Mouse (Mus musculus) thymus, postnatal 36 days (tissue): Measurements from ENCODE around the gene Fndc3b.

ENCODE experiments used
- DNase-seq, 2 experiments: peaks; one replicate each; pipeline ENCODE4 v3.0.0; 2022; ENCODE audit warnings: mixed read lengths in 2 of 2

Fndc3b gene

DNA sequence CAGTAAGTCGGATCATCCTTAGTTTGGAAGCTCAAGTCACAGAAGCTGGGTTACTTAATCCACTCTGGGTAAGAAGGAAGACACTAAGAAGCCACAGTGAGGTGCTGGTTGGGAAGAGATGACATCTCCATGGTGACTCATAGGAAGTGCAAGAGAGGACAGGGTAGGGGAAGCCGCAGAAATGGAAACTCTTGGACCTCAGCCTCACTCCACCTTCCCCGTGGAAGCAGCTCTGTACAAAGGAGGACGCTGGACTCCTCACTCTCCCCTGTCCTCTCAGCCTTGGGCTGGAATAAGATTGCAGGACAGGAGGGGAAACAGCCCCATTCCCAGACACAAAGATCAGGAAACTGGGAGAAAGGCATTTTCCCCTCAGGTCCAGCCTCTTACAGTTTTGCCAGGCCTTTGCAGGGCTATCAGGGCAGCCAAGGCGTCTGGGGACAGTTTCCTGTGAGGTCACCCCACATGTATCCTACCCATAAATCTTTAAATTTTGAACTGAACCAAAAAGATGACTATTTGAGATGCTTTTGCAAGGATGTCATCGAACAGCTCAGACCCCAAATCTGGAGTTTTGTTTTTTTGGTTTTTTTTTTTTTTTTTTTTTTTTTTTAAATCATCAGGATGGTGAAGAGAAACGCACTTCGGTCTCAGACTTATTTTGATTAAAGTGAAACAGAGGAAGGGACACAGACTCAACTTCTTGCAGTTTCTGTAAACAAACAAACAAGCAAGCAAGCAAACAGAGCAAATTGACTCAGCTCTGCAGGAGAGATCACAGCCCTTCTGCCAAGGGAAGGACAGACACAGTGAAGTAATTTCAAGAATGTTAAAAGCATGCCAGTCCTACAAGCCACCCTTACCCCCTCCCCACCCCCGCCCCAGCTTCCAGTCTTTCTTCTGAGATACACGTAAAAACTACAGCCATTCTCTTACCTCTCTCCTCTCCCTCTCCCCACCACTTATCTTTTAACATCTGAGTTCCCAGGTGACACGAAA lies 126.2 kb downstream of the Fndc3b start:
- no peak for DNase-seq

DNA sequence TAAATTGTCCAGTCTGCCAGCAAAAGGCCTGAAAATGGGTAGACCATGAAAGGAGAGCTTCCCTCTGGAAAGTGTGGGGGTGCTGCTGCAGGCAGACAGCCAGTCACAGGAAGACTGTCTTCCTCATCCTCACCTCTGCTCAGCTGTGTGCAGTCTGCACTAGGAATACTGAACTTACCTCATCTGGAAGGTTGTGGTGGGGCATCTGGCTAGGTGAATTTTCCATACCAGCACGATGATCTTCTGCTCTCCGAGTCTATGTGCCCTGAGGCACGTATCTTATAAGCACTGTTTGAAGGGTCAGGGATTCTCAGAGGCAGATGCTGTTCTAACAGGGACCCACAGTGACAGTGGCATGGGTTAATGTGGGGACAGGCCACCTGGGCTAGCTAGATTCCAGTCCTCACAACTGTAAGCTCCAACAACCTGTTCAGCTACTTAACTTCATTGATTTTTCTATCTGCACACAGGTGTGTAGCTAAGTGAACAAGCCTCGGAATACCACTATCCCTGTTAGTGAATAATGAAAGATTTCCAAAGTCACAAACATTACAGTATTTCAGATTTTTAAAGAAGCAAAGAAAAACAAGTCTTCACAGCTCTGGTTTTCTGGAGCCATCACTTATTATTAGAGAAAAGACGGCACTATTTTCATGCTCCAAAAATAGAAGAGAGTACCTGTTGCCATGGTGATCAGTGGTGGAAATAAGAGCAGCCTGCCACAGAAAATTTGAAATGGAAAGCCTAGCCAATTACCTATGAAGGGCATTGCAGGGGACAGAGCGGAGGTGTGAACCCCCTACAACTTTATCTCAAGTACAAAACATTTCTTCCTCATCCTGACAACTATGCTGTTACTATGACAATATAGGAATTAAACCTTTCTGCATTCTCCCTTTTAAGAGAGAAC lies 128.9 kb downstream of the Fndc3b start:
- DNase-seq = no peak

DNA sequence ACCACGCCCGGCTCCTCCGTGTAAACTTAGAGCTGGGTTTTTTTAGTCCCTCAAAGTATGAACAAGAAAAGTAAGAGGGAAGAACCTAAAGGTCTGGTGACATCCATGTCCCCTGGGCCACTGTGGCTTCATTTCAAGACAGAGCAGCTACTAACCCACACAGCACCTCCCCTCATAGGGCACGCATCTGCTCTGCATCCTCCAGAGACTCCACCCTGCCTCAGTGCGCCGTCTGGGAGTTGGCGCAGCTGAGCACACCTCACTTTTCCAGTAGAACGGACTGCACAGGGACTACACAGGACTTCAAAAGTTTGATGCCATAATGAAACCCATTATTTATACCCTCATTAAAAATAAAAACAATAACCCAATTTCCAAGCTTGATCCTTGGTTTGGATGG lies 130.2 kb downstream of the Fndc3b start:
- DNase-seq = no peak

DNA sequence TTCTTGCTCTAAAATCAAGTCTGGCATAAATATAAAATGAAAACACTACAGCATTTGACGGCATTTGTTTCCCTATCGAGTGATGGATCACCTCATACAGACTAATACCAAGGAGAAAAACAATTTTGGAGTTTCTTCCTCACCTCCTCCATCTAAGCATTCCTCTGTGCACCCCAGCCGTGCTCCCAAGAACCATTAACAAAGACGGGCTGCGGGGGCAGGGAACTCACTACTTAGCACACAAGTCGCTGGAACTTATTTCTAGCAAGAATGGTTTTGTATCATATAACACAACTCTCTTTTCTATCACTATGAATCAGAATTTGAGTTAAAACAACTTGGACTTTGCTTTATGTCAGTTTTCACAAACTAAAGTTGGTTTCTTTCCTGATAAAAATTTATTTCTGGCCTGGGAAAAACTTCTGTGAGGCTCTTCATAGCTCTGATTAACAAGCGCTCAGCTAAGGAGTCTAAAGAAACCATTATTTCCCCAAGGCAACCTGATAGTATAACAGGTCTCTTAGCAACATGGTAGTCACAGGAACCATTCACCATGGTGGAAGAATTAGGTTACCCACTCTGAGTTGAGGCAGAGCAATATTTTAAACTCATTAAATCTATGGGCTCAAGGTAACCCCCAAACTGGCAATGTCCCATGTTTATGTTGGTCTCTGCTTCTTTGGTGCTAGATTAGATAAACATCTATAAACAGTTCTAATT lies 131.1 kb downstream of the Fndc3b start:
- DNase-seq = no peak

DNA sequence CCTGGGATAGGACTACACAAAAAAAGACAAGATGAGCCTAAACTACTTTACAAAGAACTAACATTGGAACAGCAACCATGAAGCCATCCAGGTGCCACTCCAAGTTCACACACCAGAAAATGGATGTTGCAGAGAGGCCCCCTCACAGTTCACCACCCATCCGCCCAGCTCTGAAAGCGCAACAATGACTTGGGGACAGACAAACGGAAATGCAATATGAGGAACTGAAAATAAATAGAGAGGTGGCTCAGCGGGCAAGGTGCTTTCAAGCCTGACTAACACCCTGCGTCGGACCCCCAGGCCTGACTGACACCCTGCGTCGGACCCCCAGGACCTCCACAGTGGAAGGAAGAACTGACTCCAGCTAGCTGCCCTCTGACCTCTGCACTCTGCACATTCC lies 131.9 kb downstream of the Fndc3b start:
- no peak for DNase-seq

DNA sequence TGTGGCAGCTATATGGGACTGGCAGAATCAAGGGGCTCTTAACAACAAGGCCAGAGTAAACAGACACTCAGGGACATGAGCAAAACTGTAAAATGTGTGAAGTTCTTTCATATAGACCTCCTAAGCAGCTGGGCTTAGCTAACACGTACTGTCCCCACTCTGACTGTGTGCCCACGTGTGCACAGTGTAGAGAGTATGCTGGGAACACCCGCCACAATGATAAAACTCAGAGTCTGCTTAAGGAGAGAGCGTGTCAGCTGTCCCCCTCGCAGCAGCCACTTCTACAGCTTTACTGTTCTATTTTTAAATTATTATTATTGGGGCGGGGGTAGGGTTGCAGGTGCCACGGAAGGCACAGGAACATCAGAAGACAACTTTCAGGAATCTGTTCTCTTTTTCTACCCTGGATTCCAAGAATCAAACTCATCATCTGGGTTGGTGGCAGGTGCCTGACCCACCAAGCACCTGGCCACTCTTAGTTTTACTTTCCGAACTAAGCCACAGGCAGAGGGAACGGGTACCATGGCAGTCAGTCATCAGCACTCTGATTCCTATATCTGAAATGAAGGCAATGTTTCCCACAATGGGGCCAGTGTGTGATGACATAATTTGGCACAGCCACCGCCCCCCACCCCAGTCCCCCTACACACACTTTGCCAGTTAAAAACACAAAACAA lies 133.6 kb downstream of the Fndc3b start:
- DNase-seq = no peak

DNA sequence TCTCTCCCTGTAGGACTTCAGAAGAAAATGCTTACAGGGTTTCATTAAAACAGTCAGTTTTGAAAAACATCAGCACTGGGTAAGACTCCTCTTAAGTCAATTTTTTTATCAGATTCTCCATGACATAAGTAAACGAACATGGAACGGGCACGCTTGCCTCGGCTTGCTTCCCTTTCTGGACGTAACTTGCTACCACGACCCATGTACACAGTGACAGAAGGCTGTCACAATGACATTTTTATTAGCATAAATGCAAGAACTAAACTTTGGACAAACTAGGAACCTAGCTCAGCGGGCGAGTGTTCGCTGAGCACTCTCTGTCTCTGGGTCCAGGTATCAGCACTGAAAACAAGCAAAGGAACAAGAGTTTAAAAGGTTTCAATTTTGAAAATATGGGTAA lies 136.9 kb downstream of the Fndc3b start:
- no peak for DNase-seq

DNA sequence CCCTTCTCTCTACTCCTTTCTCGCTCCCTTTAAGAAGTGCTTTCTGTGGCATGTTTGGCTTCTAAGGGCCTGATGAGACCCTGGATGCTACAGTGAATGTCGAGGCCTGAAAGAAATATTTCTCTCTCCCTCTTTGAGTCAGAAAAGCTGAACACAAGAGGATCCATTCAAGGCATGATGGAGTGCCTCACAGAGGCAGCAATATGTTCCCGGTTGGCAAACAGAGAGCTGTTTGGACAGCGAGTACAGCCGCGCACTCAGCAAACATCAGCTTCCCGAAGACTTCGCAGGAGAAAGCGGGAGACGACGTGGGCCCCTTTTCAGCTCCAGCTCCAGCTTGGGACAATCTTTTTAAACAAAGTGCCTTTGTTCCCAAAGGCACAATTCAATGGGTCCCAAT lies 137.6 kb downstream of the Fndc3b start:
- no peak for DNase-seq

DNA sequence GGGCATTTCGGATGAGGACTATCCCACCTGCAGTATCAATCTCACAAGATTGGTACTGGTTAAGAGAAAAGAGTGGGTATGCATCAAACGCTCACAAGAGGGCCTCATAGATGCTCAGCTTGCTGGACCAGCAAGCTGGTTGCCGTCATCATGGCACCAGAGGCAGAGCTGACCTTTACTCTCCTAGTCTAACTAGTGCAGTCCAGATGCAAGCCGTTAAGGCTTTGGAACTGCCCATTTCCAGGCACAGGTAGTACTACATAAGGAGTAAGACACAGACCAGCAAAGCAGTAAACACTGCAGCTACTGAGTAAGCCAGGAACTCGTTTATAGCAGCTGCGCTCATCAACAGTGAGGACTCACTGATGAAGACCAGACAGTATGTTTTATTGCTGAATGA lies 138.8 kb downstream of the Fndc3b start:
- no peak for DNase-seq

DNA sequence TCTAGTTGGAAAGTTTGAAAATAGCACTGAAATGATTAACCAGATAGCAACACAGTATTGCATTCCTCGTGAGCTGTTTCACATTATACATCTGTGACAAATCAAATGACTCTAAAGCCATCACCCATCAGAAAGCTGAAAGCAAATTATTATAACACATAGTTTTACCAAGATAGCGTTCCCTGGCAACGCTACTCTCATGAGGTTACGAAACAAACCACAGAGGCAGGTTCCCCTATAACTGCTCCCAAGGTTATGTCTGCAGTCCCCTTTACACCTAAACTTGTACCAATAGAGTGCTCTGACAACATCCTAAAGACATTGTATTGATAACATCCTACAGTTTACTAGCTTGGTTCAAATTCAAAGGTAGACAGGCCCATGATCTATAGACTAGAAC lies 145.8 kb downstream of the Fndc3b start:
- no peak for DNase-seq

DNA sequence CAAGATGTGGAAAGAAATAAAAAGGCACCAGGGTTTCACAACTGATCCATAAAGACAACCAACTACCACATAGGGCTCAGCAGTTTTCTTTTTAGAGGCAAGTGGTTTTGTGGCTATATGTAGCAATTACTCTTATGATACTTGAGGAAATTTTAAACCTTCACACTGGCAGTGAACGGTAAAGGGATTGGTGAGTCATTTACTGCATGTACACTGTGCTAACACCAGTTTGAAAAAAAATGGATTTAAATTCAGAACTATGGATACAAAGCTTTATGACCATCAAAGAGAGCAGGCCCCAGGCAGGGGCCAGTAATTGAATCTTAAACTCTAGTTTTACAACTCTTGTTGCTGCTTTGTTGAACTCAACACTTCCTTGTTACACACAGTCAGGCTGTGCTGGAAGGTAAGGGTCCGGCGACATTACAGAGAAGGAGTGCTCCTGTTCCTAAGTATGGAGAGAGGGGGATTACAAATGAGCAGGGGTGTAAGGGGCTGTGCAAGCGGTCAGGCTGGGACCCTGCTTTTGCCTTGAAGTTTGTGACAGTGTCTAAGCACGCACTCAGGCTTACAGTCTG lies 148.0 kb downstream of the Fndc3b start:
- no peak for DNase-seq

DNA sequence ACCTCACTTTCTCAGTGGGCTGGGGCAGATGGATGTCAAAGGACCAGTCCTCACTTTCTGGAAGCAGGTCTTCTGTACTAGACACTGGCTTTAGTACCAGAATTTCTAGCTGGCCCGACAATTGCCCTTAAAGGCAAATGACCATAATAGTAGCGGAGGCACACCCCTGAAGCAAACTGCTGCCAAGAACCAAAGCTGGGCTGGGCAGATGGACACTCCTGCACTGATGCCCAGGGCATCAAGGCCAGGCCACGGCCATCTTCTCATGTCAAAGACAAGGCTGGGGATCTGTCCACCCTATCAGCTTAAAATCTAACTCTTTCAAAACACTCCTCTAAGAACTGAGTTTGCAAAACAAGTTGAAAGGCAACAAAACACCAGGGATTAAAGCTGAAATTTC lies 148.6 kb downstream of the Fndc3b start:
- no peak for DNase-seq

DNA sequence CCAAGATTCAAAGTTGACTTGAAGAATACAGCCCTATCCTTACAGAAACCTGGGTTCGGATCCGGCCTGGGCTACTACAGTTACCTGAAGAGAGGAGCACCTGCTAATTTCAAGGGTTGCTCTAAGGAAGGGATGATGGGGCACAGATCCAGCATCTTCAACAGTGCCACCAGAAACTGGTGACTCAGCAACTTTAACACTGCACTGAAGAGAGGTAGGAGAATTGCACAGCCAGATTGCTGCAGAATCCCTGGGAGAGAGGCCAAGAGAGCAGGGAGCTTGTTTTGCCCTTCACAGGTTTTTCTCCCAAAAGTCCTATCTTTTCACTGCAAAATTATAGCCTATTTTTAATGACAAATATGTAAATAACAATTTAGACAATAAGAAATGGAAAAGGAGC lies 149.2 kb downstream of the Fndc3b start:
- no peak for DNase-seq

DNA sequence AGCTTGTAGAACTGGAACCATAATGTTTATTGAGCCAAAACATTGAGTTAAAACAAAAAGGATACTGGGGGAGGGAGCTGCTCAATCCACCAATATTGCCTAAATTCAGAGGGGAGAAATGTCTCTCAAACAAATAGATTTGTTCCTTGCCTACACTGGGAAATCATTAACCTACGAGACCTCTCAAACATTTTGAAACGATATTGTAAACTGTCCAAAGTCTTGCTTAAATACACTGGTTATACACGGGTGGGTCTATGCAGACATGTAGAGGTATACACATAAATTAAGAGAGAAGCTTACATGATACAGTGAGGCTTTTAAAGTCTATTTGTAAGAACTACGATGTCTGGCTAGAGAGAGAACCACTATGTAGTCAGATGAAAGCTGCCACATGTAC lies 151.8 kb downstream of the Fndc3b start:
- DNase-seq = no peak

DNA sequence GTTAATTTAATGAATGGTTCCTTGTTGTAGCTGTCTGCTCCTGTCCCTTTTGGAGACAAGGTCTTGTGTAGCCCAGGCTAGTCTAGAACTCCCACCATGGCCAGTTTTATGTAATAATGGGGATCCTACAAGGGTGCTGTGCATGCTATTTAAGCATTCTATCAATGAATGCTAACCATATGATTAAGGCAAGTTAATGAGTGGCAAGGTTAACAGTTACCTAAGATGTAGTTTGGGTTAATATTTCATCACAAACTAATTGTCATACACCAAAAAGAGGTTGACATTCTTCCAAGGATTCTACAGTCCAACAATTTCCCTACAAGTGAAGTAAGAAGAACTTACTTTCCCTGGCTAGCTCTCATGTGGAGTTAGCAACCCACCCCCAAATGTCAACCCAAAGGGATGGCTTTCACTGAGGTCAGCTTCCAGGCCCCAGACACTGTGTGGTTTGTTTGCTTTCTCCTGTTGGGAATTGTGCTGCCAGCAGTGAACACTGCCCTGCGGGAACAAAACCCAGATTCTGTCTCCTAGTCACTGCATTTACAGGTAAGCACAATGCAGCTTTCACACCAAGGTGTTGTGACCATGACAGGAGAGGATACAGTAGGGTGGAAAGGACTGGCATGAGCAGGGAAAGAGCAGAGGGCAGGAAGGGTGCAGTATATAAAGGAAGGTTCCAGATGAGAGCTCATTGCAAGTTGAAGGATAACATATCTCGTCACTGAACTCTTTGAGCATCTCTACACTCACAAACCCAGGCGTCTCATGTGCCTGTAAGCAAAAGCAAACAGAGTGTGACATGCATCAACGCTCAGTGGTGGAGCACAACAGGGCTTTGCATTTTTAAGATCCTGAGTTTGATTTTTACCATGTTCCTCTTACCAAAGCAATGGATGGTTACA lies 153.8 kb downstream of the Fndc3b start:
- no peak for DNase-seq

DNA sequence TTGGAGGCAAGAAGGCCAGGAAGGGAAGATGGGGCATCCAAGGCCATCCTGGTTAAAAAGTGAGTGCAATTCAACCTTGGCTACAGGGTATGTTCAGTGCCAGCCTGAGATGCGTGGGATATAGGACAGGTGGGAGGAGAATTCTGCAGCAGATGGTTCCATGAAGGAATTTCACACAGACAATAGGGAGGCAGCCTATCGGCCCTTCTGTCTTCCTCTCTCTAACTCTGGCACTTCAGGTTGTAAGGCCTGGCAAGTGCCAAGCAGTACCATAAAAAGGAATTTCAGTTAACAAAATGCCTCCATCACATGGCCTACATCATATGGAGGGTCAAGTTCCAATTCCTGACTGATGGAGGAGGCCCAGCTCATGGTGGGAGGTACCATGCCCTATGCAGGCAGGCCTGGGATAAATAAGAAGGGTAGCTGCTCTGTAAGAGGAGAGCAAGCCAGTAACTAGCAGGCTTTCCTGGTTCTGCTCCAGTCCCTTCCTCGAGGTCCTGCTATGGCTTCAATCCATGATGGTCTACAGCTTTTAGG lies 155.6 kb downstream of the Fndc3b start:
- no peak for DNase-seq

DNA sequence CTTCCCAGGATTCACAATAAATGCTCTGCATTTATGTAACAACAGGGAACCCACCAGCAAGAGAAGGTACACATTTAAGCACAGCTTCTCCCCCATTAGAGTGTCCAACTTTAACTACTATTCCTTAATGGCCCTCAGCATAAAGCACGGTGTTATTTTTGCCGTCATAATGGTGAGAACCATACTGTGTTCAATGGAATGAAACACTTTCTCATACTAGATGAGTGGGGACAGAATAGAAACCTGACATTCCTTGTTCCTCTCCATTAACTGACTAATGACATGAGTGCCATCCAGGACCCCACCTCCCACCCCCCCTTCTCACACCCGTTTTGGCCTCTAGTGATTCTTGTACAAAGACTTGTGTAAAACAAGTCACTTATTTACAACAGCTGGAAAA lies 156.8 kb downstream of the Fndc3b start:
- no peak for DNase-seq

DNA sequence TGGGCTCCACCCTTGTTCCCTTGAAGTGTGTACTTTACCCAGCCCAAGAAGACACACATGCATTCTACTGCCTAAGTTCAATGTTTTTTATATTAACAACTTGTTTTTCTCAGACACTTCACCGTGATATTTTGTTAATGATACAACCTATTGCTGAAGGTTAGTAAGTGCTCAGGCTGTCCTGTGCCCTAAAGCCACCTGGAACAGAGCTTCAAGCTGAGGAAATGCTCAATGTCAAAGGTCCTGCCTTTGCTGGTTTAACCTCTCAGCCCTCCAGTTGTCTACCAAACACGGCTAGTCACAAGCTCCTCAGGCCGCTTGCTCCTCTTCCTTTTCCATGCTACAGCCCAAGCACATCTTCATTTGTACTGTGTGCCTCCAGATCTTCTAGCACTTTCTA lies 157.3 kb downstream of the Fndc3b start:
- no peak for DNase-seq

DNA sequence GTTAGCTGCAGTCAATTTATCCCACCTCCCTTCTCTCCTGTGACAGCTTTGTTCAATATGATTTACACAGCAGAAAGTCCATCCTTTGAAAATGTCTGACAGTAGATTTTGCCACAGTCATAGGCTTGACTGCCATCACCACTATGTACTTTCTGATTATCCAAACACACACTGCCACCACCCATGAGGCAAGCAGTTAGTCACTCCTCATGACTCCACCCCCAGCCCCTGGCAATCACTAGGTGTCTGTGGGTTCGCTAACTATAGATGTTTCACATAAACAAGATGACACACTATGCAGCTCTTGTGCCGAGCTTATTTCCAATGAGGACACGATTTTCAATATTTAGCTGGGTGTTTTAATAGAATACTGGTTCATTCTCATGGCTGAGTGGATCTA lies 160.1 kb downstream of the Fndc3b start:
- DNase-seq = no peak

DNA sequence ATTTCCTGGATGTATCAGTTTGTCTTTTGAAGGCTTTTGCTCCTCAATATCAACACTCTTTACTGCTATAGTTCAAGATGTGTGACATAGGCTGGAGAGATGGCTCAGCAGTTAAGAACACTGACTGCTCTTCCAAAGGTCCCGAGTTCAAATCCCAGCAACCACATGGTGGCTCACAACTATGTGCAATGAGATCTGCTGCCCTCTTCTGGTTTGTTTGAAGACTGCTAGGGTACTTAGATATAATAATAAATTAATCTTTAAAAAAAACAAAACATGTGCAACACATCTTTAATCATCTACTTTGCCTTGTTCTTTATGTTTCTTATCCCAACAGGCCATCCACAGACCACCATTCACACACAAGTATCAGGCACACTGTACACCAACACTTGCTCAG lies 160.7 kb downstream of the Fndc3b start:
- no peak for DNase-seq

DNA sequence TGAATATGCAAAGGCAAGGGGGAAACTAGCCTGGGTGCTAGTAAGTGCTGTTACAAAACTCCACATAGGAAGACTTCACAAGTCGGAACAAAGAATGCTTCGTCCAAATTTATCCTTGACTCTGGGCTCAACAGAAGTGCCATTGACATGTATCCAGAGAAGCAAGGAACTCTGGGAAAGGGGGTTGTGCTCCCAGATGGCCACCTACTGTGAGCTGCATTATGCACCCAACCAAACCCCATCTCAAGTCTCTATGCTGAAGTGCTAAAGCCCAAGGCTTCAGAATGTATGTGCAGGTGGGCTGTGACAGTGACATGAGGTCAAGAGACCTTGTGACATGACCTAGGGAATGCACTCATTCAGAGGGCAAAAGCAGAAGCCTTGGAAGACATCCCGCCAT lies 165.5 kb downstream of the Fndc3b start:
- DNase-seq = no peak
